Mouse (Mus musculus): ENCODE results near the gene Exosc1. TPM values are rescaled to one million over a fixed set of nuclear protein-coding genes. Genes with fewer than 3 reads are reported as not detected.

Gene Exosc1
- 37.9 TPM for total RNA-seq (2023)

DNA sequence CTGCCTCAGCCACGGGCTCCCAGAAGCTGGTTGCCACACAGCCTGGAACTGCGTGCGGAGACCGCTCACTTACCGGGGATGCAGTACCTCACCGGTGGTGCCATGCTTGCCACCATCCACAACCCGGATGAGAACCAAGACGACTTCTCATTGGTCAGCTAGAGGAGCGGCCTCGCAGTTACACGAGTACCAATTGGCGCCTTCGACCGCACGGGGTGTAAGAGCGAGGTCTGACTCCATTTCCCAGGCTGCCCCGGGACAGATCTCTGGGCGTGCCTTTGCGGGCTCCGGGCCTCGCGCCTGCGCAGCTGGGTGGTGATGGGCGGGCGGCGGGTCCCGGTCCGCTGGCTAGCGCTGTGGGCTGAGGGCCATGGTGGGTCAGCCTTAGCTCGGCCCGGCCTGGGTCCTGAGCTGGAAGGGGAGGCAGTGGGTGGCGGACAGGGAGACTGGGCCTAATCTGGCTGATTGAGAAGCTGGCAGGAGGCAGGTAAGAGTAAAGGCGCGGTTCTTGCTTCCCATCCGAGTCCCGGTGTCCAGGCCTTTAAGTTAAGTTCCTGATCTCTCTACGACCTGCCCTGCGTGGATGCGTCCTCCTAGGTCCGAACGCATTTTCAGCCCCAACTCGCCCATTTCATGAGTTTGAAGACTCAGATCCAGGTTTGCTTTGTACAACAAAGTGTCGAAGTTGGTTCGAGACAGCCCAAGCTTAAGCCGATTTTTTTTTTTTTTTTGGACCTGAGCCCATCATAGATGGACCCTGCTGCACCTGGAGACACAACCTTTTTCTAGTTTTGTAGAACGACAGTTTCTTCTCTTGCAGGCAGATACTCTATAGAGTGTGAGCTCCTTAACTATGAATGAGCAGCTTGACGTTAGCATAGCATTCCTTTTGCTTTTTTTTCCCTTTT is at the start of gene Exosc1, which contains the start of gene Zdhhc16:
Gene Exosc1 (minus strand): TSS at position 245 of the 908 bp plus-strand sequence.
Gene Zdhhc16 (plus strand): TSS at position 302 of the 908 bp plus-strand sequence.

DNA sequence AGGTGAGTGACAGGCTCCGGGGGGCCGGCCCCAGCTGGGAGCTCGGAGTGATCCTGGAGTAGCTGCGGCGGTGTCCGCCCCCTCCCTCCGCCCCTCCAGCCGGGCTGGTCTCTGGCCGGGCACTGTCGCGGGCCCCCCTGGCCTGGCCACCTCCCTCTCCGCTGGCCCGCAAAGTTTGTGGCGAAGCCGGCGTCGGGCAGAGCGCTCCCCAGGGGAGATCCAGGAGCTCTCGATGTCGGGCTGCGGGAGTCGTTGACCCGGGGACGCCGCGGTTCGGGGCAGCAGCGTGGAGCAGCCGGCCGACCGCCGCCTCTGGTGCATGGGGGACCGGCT is 48.3 kb upstream of the Exosc1 start, which contains the start of gene Ubtd1:
Gene Ubtd1 (plus strand): TSS at position 169 of the 333 bp plus-strand sequence.

DNA sequence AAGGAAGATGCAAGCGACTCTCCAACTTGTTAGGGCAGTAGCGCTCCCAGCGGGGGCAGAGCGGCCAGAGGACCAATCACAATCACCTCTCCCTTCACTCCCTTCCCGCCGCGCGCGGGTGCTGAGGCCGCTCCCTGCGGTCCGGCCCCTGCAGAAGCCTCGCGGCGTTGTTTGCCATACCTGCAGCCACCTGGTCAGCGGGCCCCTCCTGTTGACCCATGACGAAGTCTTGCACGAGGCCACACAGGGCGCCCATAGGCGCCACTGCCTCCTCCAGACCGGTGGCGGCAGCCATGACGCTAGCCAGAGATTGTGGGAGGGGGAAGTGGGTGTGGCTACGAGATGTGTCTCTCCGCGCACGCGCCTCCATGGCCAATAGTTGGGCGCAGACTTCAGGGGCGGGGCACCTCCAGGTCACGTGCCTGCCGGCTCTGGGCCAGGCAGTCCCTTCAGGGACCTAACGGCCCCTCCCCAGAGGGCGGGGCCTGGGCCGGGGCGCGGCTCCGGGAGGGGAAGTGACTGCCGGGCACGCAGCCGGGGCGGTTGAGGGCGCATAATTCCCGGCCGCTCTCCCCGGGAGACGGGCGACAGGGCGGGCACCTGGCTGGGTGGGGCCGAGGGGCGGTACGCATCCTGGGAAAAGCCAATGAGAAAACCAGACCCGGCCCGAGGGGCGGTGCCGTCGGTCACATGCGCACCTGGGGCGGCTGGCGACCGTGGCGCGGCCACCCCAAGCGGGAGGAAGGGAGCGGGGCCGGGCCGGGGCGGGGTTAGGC is 47.8 kb upstream of the Exosc1 start, which contains the start of gene Mms19:
Gene Mms19 (minus strand): TSS at position 339 of the 776 bp plus-strand sequence.

DNA sequence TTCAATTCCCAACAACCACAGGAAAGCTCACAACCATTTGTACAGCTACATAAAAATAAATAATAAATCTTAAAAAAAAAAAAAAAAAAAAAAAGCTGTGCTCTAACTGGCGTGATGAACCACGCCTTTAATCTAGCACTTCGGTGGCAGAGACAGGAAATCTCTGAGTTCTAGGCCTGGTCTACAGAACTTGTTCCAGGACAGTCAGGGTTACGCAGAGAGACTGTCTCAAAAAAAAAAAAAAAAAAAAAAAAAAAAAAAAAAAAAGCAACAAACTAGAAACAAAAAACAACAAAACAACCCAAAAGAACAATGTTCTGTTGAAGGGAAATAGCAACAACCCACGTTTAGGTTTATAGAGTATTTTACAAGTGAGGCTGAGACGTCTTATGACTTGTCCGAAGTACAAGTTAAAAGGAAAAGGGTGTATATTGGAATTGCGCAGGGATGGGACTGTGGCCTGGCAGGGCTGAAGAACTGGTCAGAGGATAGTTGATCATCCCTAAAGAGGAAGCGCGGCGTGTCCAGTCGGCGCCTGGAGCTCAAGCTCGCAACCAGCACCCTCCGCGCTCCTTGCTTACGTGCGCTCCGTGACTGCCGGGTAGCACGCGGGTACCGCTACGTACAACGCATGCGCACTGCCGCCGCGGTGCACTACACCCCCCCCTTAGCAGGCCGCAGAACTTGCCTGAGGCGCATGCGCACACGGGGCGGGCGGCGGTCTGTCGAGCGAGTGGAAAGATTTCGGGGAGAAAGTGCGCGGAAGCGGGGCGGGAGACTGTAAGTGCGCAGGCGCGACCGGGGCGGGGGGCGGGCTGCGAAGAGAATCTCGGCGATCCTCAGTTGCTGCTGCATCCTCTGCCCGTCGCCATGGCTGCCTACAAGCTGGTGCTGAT is 21.8 kb downstream of the Exosc1 start, which contains the start of gene Pgam1:
Gene Pgam1 (plus strand): TSS at position 746 of the 896 bp plus-strand sequence.

DNA sequence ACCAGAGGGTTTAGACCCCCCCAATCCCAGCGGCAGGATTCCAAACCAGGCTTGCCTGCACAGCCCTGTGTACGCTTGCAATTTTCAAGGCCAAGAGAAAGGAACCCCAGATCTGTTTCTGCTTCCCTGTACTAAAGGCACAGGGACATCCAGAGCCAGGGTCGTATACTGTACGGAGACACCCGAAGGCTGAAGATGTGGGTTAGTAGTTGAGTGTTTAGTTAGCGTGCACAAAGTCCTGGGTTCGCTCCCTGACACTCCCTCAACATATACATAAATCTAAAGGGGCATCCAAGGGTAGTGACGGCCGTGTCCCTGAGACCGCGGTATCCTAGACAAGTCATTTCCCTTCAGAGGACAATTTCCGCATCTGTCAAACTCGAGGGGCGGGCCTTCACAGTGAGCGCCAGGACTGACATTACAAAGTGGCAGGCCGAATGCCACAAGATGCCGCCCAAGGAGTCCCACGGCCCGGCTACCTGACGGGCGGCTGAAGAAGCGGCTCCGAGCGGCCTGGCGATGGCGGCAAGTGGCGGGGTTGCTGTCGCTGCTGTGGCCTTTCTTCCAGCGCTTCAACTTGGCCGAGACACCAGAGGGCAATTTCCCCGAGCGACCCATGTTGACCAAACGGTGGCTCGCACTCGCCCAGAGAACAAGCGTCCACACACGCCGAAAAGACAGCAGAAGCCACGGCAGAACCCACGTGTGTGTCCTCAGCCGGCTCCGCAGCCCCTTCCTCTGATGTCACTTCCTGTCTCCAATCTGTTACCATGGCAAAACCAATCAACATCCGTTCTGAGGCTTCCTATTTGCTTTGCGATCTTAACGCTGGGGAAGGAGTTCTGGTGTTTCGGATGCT is 37.5 kb downstream of the Exosc1 start, which contains the start of gene Rrp12:
Gene Rrp12 (minus strand): TSS at position 714 of the 859 bp plus-strand sequence.

Other genes starting within 250 kb of the Exosc1 start
- not detected for gene Slit1, start 189.8 kb downstream of the Exosc1 start, total RNA-seq (2023)
- gene Arhgap19, start 131.4 kb downstream of the Exosc1 start, total RNA-seq (2023) = 1.7 TPM
- 74.5 TPM for gene Frat1, start 103.5 kb downstream of the Exosc1 start, total RNA-seq (2023)
- gene Frat2, start 85.3 kb downstream of the Exosc1 start, total RNA-seq (2023) = 157 TPM
- 36.7 TPM for gene Rrp12, start 37.2 kb downstream of the Exosc1 start, total RNA-seq (2023)
- gene Pgam1, start 21.5 kb downstream of the Exosc1 start, total RNA-seq (2023) = 40.7 TPM
- 23.9 TPM for gene Zdhhc16, start 57 bp upstream of the Exosc1 start, total RNA-seq (2023)
- gene Mms19, start 47.7 kb upstream of the Exosc1 start, total RNA-seq (2023) = 106 TPM
- 6.7 TPM for gene Ubtd1, start 48.3 kb upstream of the Exosc1 start, total RNA-seq (2023)
- gene Ankrd2, start 102.6 kb upstream of the Exosc1 start, total RNA-seq (2023) = not detected
- gene Hoga1, start 112.2 kb upstream of the Exosc1 start, total RNA-seq (2023) = not detected
- gene 4933411K16Rik, start 118.8 kb upstream of the Exosc1 start, total RNA-seq (2023) = not detected
- gene Morn4, start 152.9 kb upstream of the Exosc1 start, total RNA-seq (2023) = not detected
- 54.0 TPM for gene Pi4k2a, start 157.0 kb upstream of the Exosc1 start, total RNA-seq (2023)
- 9.9 TPM for gene Avpi1, start 195.6 kb upstream of the Exosc1 start, total RNA-seq (2023)
- gene Marveld1, start 214.0 kb upstream of the Exosc1 start, total RNA-seq (2023) = 10.6 TPM
- gene Zfyve27, start 230.5 kb upstream of the Exosc1 start, total RNA-seq (2023) = 73.4 TPM

All from CD4-positive naive resting alpha-beta T cell, adult 76 days (primary cell).